Mouse (Mus musculus) neural tube, embryonic 13.5 days (tissue): ENCODE measurements at regions not wholly inside any gene's neighbourhood (a gene's known extent, or its start where the extent isn't known, plus 50 kb on each side); places are given as distances from the start of the nearest gene placed in this dataset.

ENCODE experiments used
- ATAC-seq: fragments of 200-750 bp; cut with Nextera tagmentation; 2 replicates; pipeline ENCODE4 v1.8.0; 2017; ENCODE audit warnings: low read depth, mild to moderate bottlenecking, moderate TSS enrichment, moderate library complexity
- H3K27ac ChIP-seq: fragments of 300-500 bp; sonication (generic); replicated peaks from 2 replicates; pipeline ENCODE4 v1.5.1; 2015; ENCODE audit warnings: moderate library complexity, mild to moderate bottlenecking, inconsistent platforms
- H3K27me3 ChIP-seq: fragments of 300-500 bp; sonication (generic); 2 replicates; pipeline ENCODE4 v1.6.1; 2015; ENCODE audit warnings: mild to moderate bottlenecking, inconsistent platforms
- H3K36me3 ChIP-seq: fragments of 300-500 bp; sonication (generic); 2 replicates; pipeline ENCODE4 v1.6.1; 2015; ENCODE audit warnings: mild to moderate bottlenecking, inconsistent platforms
- H3K4me1 ChIP-seq: fragments of 300-500 bp; sonication (generic); replicated peaks from 2 replicates; pipeline ENCODE4 v1.6.1; 2015; ENCODE audit warnings: inconsistent platforms
- H3K4me2 ChIP-seq: fragments of 300-500 bp; sonication (generic); 2 replicates; pipeline ENCODE4 v1.6.1; 2015; ENCODE audit warnings: inconsistent platforms, mild to moderate bottlenecking, moderate library complexity
- H3K4me3 ChIP-seq: fragments of 300-500 bp; sonication (generic); 2 replicates; pipeline ENCODE4 v1.5.1; 2015; ENCODE audit warnings: mild to moderate bottlenecking, inconsistent platforms
- H3K9ac ChIP-seq: fragments of 300-500 bp; sonication (generic); 2 replicates; pipeline ENCODE4 v1.6.1; 2015; ENCODE audit warnings: moderate library complexity, mild to moderate bottlenecking, inconsistent platforms
- H3K9me3 ChIP-seq: fragments of 300-500 bp; sonication (generic); 2 replicates; pipeline ENCODE4 v1.6.1; 2016; ENCODE audit warnings: inconsistent platforms
- WGBS: fragments of 180-500 bp; shearing (Covaris S2); methylation state at CpG from one replicate; pipeline ENCODE4 v1.1.7; 2015; 5-methylcytosine and 5-hydroxymethylcytosine counted together

DNA sequence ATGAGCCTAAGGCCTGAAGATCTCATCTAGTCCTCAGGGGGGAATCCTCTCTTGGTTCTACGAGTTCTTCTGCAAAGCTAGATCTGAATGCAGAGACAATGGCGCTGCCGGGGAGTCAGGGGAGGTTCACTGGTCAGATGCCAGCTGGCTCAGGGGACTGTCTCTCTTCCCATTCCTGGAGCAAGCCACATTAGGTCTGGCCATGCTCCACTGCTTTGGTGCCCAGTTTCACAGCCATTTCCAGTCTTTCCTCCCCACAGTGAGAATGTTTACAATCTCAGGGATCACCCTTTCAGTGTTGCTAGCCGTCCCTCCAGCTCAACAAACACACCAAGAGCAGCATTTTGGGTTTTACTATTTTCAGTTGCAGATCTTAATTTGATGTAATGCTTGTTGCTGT lies 233.7 kb upstream of the Cdh11 start:
- no peak for ATAC-seq
- H3K9ac ChIP-seq, result no peak overlapping the region
- no peaks in the 10 kb centered on the region for H3K4me1 ChIP-seq
- no peak overlapping the region for H3K27ac ChIP-seq
- WGBS, result 81% methylated on average over 4 of the region's 4 CpGs
- H3K27me3 ChIP-seq, result no peaks in the 10 kb centered on the region
- H3K9me3 ChIP-seq, result no peaks in the 10 kb centered on the region
- no peaks in the 10 kb centered on the region for H3K36me3 ChIP-seq
- no peak overlapping the region for H3K4me2 ChIP-seq
- no peak overlapping the region for H3K4me3 ChIP-seq

DNA sequence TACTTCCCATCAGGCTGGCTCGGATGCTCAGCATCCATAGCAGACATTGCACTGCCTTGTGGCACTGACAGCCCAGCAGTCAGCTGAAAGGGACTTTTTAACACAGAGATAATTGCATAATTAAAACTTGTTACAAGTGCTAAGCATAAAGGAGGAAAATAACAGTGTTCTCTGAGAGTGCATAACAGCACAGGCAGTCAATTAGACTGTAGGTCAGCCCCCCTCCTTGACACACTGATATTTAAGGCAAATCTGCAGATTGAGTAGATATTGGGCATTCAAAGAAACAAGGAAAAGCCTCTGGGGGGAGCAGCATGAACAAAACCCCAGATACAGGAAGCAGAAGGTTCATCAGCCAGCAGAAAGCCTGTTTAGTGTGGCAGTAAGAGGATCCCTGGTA lies 237.8 kb upstream of the Cdh11 start:
- no peak for ATAC-seq

DNA sequence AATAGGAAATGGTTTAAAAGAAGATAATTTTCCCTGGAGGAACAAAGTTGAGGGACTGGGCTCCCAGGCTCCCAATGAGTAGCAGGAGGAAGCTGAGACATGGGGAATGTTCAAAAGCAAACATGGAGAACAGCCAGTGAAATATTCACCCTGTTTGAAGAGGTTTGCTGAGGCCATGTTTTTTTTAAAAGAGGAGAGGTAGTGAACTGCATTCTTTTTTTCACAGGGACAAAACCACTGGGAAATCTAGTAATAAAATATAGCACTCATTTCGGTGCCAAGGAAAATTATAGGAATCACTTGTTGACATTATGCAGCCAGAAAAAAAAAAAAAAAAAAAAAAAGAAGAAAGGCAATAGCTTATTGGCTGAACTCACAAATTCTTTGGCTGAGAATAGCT lies 246.3 kb upstream of the Cdh11 start:
- 65% methylated on average over 1 of the region's 1 CpGs for WGBS
- no peaks in the 10 kb centered on the region for H3K27me3 ChIP-seq
- no peaks in the 10 kb centered on the region for H3K9me3 ChIP-seq
- H3K27ac ChIP-seq, result no peak overlapping the region
- H3K9ac ChIP-seq, result no peak overlapping the region
- no peaks in the 10 kb centered on the region for H3K4me1 ChIP-seq
- no peaks in the 10 kb centered on the region for H3K36me3 ChIP-seq
- no peak for ATAC-seq
- no peak overlapping the region for H3K4me3 ChIP-seq
- H3K4me2 ChIP-seq, result no peak overlapping the region

More for the DNA sequence above, 237.8 kb upstream of the Cdh11 start:
- no peak overlapping the region for H3K4me2 ChIP-seq
- no peak overlapping the region for H3K27ac ChIP-seq
- no peaks in the 10 kb centered on the region for H3K4me1 ChIP-seq
- WGBS, result 65% methylated on average over 1 of the region's 1 CpGs
- no peak overlapping the region for H3K9ac ChIP-seq
- no peaks in the 10 kb centered on the region for H3K36me3 ChIP-seq
- no peak overlapping the region for H3K4me3 ChIP-seq
- no peaks in the 10 kb centered on the region for H3K9me3 ChIP-seq
- H3K27me3 ChIP-seq, result no peaks in the 10 kb centered on the region

DNA sequence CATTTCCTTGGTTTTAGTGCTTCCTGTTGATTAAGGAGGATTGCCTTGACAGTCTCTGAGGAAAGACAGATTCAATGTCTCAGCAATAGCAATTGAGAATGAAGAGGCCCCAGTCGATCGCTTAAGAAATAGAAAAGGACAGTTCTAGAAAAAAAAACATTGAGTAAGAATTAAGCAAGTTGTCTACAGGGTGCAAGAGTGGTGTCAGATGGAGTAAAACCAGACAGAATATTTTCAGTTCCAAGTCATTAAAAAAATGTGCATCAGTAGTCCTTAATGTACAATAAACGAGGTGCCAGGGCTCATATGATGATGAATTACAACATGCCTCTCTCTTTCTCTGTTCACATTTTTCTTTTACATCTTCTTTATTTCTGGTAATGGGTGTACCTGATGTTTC lies 248.5 kb upstream of the Cdh11 start:
- no peak overlapping the region for H3K4me2 ChIP-seq
- no peaks in the 10 kb centered on the region for H3K36me3 ChIP-seq
- no peak overlapping the region for H3K27ac ChIP-seq
- no peak overlapping the region for H3K4me3 ChIP-seq
- H3K9me3 ChIP-seq, result no peaks in the 10 kb centered on the region
- WGBS, result 35% methylated on average over 3 of the region's 3 CpGs
- no peaks in the 10 kb centered on the region for H3K27me3 ChIP-seq
- H3K9ac ChIP-seq, result no peak overlapping the region
- no peaks in the 10 kb centered on the region for H3K4me1 ChIP-seq
- ATAC-seq, result no peak

DNA sequence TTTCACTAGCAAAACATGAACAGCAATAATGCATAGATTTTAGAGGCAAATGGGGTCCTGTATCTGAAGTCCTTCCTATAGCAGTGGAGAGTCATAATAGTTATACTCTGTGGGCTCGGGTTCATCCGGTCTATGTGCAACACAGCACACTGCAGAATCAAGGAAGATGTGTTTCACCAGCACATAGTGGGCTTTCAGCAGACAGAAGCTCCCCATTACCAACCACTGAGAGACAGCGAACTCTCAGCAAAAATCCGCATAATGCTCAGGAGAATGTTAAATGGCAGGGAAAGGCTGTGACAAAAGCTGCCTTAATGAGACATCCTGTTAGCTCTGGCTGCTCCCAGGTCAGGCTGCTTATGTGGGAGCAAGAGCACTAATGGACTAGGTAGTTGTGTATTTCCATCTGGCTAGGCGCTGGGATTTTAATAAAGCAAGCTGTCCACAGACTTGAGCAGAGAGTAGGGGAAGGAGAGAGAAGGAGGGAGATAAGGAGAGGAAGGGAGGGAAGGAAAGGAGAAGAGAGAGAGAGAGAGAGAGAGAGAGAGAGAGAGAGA lies 286.7 kb upstream of the Cdh11 start:
- Histone ChIP-seq H3K9ac (no peak overlapping the region), H3K4me1 (peaks cover 7% of the 10 kb centered on the region; the same call in 1 of the 2 replicates), H3K36me3 (no peaks in the 10 kb centered on the region), H3K27ac (no peak overlapping the region), H3K4me2 (no peak overlapping the region), H3K4me3 (no peak overlapping the region), H3K27me3 (no peaks in the 10 kb centered on the region), H3K9me3 (no peaks in the 10 kb centered on the region)
- ATAC-seq, result no peak
- WGBS, result 67% methylated on average over 5 of the region's 5 CpGs

DNA sequence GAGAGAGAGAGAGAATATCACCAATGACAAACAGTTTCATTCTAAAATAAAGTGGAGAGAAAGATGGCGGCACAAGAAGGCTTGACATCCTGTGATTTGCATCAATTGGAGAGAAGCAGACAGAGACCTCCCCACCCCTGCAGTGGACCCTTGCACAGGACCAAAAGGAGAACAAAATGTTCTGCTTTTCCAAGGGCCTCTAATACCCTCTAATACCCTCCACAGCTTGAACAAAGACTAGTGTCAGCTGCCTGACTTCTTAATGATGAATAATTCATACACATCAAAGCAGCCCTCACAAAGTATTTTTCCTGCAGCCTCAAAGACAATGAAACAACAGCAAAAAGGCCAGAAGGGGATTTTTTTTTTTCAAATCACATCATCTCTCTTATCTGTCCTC lies 287.2 kb upstream of the Cdh11 start:
- no peak overlapping the region for H3K4me2 ChIP-seq
- H3K36me3 ChIP-seq, result no peaks in the 10 kb centered on the region
- no peak for ATAC-seq
- WGBS, result 44% methylated on average over 1 of the region's 1 CpGs
- H3K4me1 ChIP-seq, result peaks cover 7% of the 10 kb centered on the region; the same call in 1 of the 2 replicates
- H3K9ac ChIP-seq, result no peak overlapping the region
- no peaks in the 10 kb centered on the region for H3K9me3 ChIP-seq
- no peaks in the 10 kb centered on the region for H3K27me3 ChIP-seq
- no peak overlapping the region for H3K4me3 ChIP-seq
- no peak overlapping the region for H3K27ac ChIP-seq

DNA sequence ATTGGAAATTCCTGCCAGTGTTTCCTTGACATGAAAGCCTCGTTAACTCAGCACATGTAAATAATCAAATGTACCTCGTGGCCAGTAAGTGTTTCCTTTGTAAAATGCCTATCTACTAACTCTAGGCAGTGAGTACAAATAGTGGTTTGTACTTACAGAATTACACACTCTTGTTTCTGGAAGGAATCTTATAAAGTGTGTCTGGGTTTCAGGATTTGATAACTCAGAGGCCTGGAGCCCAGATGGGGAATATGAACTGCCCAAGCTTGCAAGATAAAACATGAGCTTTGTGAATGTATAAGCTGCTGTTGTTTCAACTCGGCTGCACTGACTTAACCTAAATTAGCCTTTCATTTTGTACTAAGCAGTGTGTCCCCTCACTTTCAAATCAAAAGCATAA lies 293.1 kb upstream of the Cdh11 start:
- no peak for ATAC-seq
- Histone ChIP-seq H3K4me1 (no peaks in the 10 kb centered on the region), H3K27me3 (no peaks in the 10 kb centered on the region), H3K27ac (no peak overlapping the region), H3K4me2 (no peak overlapping the region), H3K9me3 (no peaks in the 10 kb centered on the region), H3K9ac (no peak overlapping the region), H3K4me3 (no peak overlapping the region), H3K36me3 (no peaks in the 10 kb centered on the region)
- 62% methylated on average over 3 of the region's 3 CpGs for WGBS

DNA sequence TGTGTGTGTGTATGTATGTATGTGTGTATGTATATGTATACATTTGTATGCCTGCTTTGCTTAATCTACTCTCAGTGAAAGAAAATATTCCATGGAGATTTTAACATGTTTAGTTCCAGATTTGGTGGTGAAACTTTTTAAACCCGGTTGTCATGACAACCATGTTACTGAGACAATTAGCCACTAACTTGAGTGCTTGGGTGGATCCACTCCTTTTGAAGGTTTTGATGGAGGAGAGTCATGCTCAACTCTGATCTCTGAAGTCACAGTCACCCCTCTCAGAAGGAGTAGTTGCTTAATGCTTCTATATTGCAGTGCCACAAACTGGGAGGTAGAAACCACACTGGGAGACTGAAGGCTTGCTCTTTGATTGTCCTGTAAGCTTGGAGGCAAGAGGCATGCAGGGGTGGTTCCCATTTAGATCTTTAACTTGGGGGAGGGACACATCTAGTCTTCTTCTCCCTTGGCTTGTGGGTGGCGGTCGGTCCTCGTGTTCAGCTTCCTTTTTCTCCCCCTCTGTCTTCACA lies 301.6 kb upstream of the Cdh11 start:
- H3K4me3 ChIP-seq, result no peak overlapping the region
- ATAC-seq, result no peak
- no peaks in the 10 kb centered on the region for H3K4me1 ChIP-seq
- H3K27me3 ChIP-seq, result no peaks in the 10 kb centered on the region
- no peaks in the 10 kb centered on the region for H3K9me3 ChIP-seq
- H3K36me3 ChIP-seq, result no peaks in the 10 kb centered on the region
- no peak overlapping the region for H3K9ac ChIP-seq
- no peak overlapping the region for H3K27ac ChIP-seq
- 74% methylated on average over 4 of the region's 4 CpGs for WGBS
- H3K4me2 ChIP-seq, result no peak overlapping the region

DNA sequence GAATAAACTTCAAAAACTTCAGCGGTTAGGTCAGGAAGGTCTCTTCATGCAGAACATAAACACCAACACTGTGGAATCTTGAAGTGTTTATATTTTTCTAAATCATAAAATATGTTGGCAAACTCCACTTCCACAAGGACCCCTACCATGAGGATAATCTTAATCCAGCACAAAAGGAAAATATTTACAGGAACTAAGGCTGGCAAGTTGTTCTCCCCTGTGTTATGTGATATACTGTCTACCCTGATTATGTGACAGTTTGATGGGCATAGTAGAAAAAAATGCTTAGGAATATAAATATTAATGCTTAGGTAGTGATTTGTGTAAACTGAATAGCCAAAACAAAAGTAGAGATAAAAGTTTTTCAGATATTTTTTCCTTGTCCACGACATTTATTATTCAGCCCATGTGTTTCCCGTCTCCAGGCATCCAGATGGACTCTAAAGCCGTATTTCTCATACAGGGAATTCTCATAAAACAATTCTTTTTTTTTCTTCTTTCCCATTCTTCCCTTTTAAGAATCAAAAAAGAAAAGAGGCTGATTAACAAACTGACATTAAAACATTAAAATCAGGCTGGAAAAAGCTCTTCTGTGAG lies 311.2 kb upstream of the Cdh11 start:
- no peak for ATAC-seq
- H3K4me2 ChIP-seq, result no peak overlapping the region
- H3K4me3 ChIP-seq, result no peak overlapping the region
- no peak overlapping the region for H3K9ac ChIP-seq
- no peaks in the 10 kb centered on the region for H3K9me3 ChIP-seq
- H3K4me1 ChIP-seq, result no peaks in the 10 kb centered on the region
- no peaks in the 10 kb centered on the region for H3K27me3 ChIP-seq
- H3K36me3 ChIP-seq, result no peaks in the 10 kb centered on the region
- 69% methylated on average over 4 of the region's 4 CpGs for WGBS
- no peak overlapping the region for H3K27ac ChIP-seq

DNA sequence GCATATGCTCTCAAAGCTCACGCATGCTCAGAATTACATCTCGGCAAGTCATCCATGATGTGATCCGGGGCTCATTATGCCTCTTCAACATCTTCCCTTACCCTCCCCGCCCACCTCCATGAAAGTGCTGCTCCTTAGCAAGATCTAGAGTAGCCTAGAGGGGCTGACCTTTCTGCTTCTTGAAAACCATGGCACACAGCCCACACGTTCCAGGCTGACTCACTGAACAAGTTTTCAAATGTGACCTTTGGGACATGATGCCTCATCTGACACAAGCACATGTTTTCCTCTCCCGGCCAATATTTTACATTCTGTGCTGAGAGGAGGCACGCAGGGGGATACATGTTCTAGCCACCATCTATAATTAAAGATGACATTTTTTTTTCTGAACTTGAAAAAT lies 340.1 kb upstream of the Cdh11 start:
- WGBS, result 76% methylated on average over 7 of the region's 7 CpGs
- Histone ChIP-seq H3K9me3 (no peaks in the 10 kb centered on the region), H3K27ac (no peak overlapping the region), H3K36me3 (no peaks in the 10 kb centered on the region), H3K9ac (no peak overlapping the region), H3K4me3 (no peak overlapping the region), H3K27me3 (no peaks in the 10 kb centered on the region), H3K4me2 (no peak overlapping the region), H3K4me1 (no peaks in the 10 kb centered on the region)
- no peak for ATAC-seq

DNA sequence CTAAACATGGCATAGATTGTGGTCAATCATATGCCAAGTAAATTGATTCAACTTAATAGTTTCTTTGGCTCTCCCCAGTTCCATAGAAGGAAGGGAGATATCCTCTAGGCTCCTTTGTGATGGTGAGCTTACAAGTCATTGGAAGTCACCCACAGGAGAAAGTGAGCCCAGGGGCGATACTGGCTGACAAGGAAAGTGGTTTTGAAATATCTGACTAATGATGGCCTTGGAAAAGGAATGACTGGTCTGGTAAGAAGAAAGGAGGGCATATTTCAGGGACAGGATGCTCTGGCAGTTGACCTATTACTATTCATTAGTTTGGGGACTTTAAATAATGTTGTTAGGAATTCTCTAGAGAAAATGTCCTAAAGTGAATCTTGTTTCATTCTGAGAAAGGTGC lies 352.7 kb upstream of the Cdh11 start:
- Histone ChIP-seq H3K27me3 (no peaks in the 10 kb centered on the region), H3K4me2 (no peak overlapping the region), H3K27ac (no peak overlapping the region), H3K9ac (no peak overlapping the region), H3K9me3 (no peaks in the 10 kb centered on the region), H3K36me3 (no peaks in the 10 kb centered on the region), H3K4me3 (no peak overlapping the region), H3K4me1 (no peaks in the 10 kb centered on the region)
- WGBS, result 86% methylated on average over 1 of the region's 1 CpGs
- no peak for ATAC-seq

DNA sequence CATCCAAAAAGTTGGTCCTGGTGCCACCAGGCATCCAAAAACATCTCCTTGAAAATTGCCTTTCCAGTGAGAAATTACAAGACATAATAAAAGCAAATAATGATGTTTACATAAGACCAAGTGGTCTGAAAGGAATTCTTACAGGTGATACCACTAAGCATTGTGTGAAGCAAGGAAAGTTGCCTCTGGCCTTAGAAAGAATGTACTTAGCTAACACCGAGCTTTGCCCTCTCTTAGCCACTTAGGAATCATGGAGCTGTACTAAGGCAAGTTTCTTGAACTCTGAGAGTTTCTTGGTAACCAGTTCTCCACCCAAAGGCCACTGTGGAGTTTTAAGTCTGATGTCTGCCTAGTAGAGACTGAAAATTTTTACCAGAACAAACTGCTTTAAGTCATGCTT lies 359.4 kb upstream of the Cdh11 start:
- no peak for ATAC-seq
- H3K4me1 ChIP-seq, result peaks cover 15% of the 10 kb centered on the region; the same call in 1 of the 2 replicates
- H3K36me3 ChIP-seq, result no peaks in the 10 kb centered on the region
- no peaks in the 10 kb centered on the region for H3K9me3 ChIP-seq
- no peak overlapping the region for H3K27ac ChIP-seq
- no peaks in the 10 kb centered on the region for H3K27me3 ChIP-seq
- no peak overlapping the region for H3K4me2 ChIP-seq
- no peak overlapping the region for H3K9ac ChIP-seq
- no peak overlapping the region for H3K4me3 ChIP-seq
- 85% methylated on average over 1 of the region's 1 CpGs for WGBS

DNA sequence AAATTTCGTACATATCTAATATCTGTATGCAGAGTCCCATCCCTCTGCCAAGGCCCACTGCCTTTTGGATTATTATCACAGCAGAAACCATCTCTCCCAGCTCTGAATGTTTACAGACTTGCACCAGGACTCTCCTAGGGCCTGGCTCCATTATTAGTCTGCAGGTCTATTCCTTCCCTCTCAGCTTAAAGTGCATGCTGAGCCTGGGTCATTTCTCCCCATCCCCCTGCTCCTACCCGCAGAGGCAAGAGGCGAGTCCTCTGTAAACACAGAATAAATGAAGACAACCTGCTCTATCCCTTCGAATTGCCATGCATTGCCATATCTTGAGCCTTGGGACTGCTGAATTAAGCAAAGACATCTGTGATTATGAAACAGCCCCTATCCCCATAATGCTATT lies 362.6 kb upstream of the Cdh11 start:
- ATAC-seq, result no peak
- Histone ChIP-seq H3K4me2 (no peak overlapping the region), H3K4me3 (no peak overlapping the region), H3K27me3 (no peaks in the 10 kb centered on the region), H3K36me3 (no peaks in the 10 kb centered on the region), H3K9me3 (no peaks in the 10 kb centered on the region), H3K9ac (no peak overlapping the region), H3K27ac (no peak overlapping the region), H3K4me1 (peaks cover 15% of the 10 kb centered on the region; the same call in 1 of the 2 replicates)
- 37% methylated on average over 4 of the region's 4 CpGs for WGBS
